Mouse (Mus musculus) midbrain, postnatal 0 days (tissue): ENCODE measurements at regions not wholly inside any gene's neighbourhood (a gene's known extent, or its start where the extent isn't known, plus 50 kb on each side); places are given as distances from the start of the nearest gene placed in this dataset.

Source experiments
- ATAC-seq: fragments of 200-750 bp; cut with Nextera tagmentation; 2 replicates; pipeline ENCODE4 v1.8.0; 2017; ENCODE audit warnings: moderate number of reproducible peaks, mild to moderate bottlenecking, moderate TSS enrichment, moderate library complexity; ENCODE audit not compliant: low FRiP score
- DNase-seq: peaks from one replicate; pipeline ENCODE4 v3.0.0-alpha.2; 2015; ENCODE audit warnings: low spot score
- H3K27ac ChIP-seq: fragments of 300-500 bp; sonication (generic); 2 replicates; pipeline ENCODE4 v1.5.1; 2014; ENCODE audit warnings: low read depth, mild to moderate bottlenecking, low read length, mixed read lengths
- H3K27me3 ChIP-seq: fragments of 300-500 bp; sonication (generic); 2 replicates; pipeline ENCODE4 v1.6.1; 2014; ENCODE audit warnings: low read length, control low read depth, mixed read lengths; ENCODE audit not compliant: insufficient read depth
- H3K36me3 ChIP-seq: fragments of 300-500 bp; sonication (generic); 2 replicates; pipeline ENCODE4 v1.6.1; 2014; ENCODE audit warnings: low read length, control low read depth, mixed read lengths; ENCODE audit not compliant: insufficient read depth
- H3K4me1 ChIP-seq: fragments of 300-500 bp; sonication (generic); 2 replicates; pipeline ENCODE4 v1.6.1; 2014; ENCODE audit warnings: mild to moderate bottlenecking, control low read depth, antibody characterized with exemption, low read length, mixed read lengths; ENCODE audit not compliant: insufficient read depth
- H3K4me2 ChIP-seq: fragments of 300-500 bp; sonication (generic); 2 replicates; pipeline ENCODE4 v1.6.1; 2014; ENCODE audit warnings: low read depth, mild to moderate bottlenecking, low read length, mixed read lengths; ENCODE audit not compliant: poor library complexity, severe bottlenecking
- H3K4me3 ChIP-seq: fragments of 300-500 bp; sonication (generic); 2 replicates; pipeline ENCODE4 v1.5.1; 2014; ENCODE audit warnings: low read depth, mild to moderate bottlenecking, low read length, moderate library complexity
- H3K9ac ChIP-seq: fragments of 300-500 bp; sonication (generic); replicated peaks from 2 replicates; pipeline ENCODE4 v1.6.1; 2014; ENCODE audit warnings: mild to moderate bottlenecking, low read length, moderate library complexity, mixed read lengths; ENCODE audit not compliant: poor library complexity, severe bottlenecking
- H3K9me3 ChIP-seq: fragments of 300-500 bp; sonication (generic); 2 replicates; pipeline ENCODE4 v1.6.1; 2016; ENCODE audit warnings: low read length, control low read depth
- CTCF ChIP-seq: IDR thresholded peaks from 2 replicates; pipeline ENCODE4 v1.5.1; 2016; ENCODE audit warnings: antibody characterized with exemption, mild to moderate bottlenecking
- WGBS: fragments of 180-500 bp; shearing (Covaris S2); extraction: QIAGEN DNeasy Blood & Tissue Kit; methylation state at CpG from one replicate; pipeline ENCODE4 v1.1.7; 2014; 5-methylcytosine and 5-hydroxymethylcytosine counted together

- Histone ChIP-seq H3K4me2 (no peak overlapping the region), H3K4me1 (no peaks in the 10 kb centered on the region), H3K36me3 (no peaks in the 10 kb centered on the region), H3K27me3 (no peaks in the 10 kb centered on the region), H3K4me3 (no peak overlapping the region), H3K9me3 (no peaks in the 10 kb centered on the region), H3K27ac (no peak overlapping the region), H3K9ac (no peak overlapping the region)
- 41% methylated on average over 3 of the region's 3 CpGs for WGBS
- ATAC-seq (no peak), DNase-seq (peak; percentile 36)
- TF ChIP-seq CTCF: peak; percentile 81
Measured at GRCm38 (mm10) chr1:112388807-112389206, 524.1 kb upstream of the Dsel start.

- Histone ChIP-seq H3K9me3 (no peaks in the 10 kb centered on the region), H3K4me2 (no peak overlapping the region), H3K4me3 (no peak overlapping the region), H3K4me1 (no peaks in the 10 kb centered on the region), H3K27ac (no peak overlapping the region), H3K27me3 (no peaks in the 10 kb centered on the region), H3K36me3 (no peaks in the 10 kb centered on the region), H3K9ac (no peak overlapping the region)
- DNase-seq (no peak), ATAC-seq (no peak)
- WGBS: 38% methylated on average over 1 of the region's 1 CpGs
- TF ChIP-seq CTCF: no peak
Measured at GRCm38 (mm10) chr1:112384015-112384414, 519.3 kb upstream of the Dsel start.

GRCm38 (mm10) chr1:112379651-112380264 lies 515.0 kb upstream of the Dsel start:
- Histone ChIP-seq H3K9me3 (no peaks in the 10 kb centered on the region), H3K4me1 (no peaks in the 10 kb centered on the region), H3K4me2 (no peak overlapping the region), H3K27me3 (no peaks in the 10 kb centered on the region), H3K4me3 (no peak overlapping the region), H3K36me3 (no peaks in the 10 kb centered on the region), H3K9ac (no peak overlapping the region), H3K27ac (no peak overlapping the region)
- peak; percentile 85 for ATAC-seq
- peak; percentile 99 for TF ChIP-seq CTCF
- DNase-seq: peak; percentile 86
- 14% methylated on average over 2 of the region's 2 CpGs for WGBS

GRCm38 (mm10) chr1:112378660-112379059 lies 513.9 kb upstream of the Dsel start:
- TF ChIP-seq CTCF: peak; percentile 98
- 5% methylated on average over 2 of the region's 2 CpGs for WGBS
- Histone ChIP-seq H3K4me1 (no peaks in the 10 kb centered on the region), H3K27ac (no peak overlapping the region), H3K9ac (no peak overlapping the region), H3K36me3 (no peaks in the 10 kb centered on the region), H3K4me2 (no peak overlapping the region), H3K9me3 (no peaks in the 10 kb centered on the region), H3K4me3 (no peak overlapping the region), H3K27me3 (no peaks in the 10 kb centered on the region)
- DNase-seq (peak; percentile 82), ATAC-seq (peak; percentile 76; the same call in 1 of the 2 replicates)

- DNase-seq (no peak), ATAC-seq (no peak)
- H3K4me3 ChIP-seq: no peak overlapping the region
- no peak for TF ChIP-seq CTCF
- H3K9me3 ChIP-seq: no peaks in the 10 kb centered on the region
- no peaks in the 10 kb centered on the region for H3K36me3 ChIP-seq
- no peaks in the 10 kb centered on the region for H3K4me1 ChIP-seq
- no peak overlapping the region for H3K4me2 ChIP-seq
- no peaks in the 10 kb centered on the region for H3K27me3 ChIP-seq
- WGBS: 94% methylated on average over 1 of the region's 1 CpGs
- no peak overlapping the region for H3K9ac ChIP-seq
- H3K27ac ChIP-seq: no peak overlapping the region
Measured at GRCm38 (mm10) chr1:112355816-112356215, 491.1 kb upstream of the Dsel start.
